Mouse (Mus musculus) testis, adult 10 weeks (tissue): ENCODE measurements around the gene Scfd2. TPM values are rescaled to one million over a fixed set of nuclear protein-coding genes. Genes with fewer than 3 reads are reported as not detected.

Experiments used
- polyA plus RNA-seq: library from polyadenylated mRNA; stranded (reverse); fragments of 350-450 nt; fragmentation: Illumina TruSeq; extraction: RNeasy Lipid Tissue Mini Kit (QIAGEN cat#74804); gene quantifications from one replicate; pipeline ENCODE4 v1.2.3, GENCODE M21; 2014; ENCODE audit warnings: low read depth, low replicate concordance

The Scfd2 gene
- polyA plus RNA-seq = 7.3 TPM

GRCm38 (mm10) chr5:74531630-74532280 lies at the start of gene Scfd2:
Gene Scfd2 (minus strand): TSS chr5:74531759.

GRCm38 (mm10) chr5:74535240-74536021 lies 3.9 kb upstream of the Scfd2 start, which contains the start of gene Fip1l1:
Gene Fip1l1 (plus strand): TSS chr5:74535449.

GRCm38 (mm10) chr5:74194841-74195613 lies 336.5 kb downstream of the Scfd2 start, which contains the start of gene Rasl11b:
Gene Rasl11b (plus strand): TSS chr5:74195286.

Other genes with a start within 250 kb of the Scfd2 start
- gene Fip1l1, start 3.7 kb upstream of the Scfd2 start, polyA plus RNA-seq = 62.5 TPM
- gene Lnx1, start 171.2 kb upstream of the Scfd2 start, polyA plus RNA-seq = 1.1 TPM